Comparison of ENCODE assay signal across 10 mouse cellular contexts in genomic region chr13:98726494-98726893, GRCm38 (mm10). TPM values are rescaled to one million over a fixed set of nuclear protein-coding genes. Genes with fewer than 3 reads are reported as not detected.
DNase-seq lines count a peak whose midpoint lies in the region; ATAC-seq and TF ChIP-seq lines count a peak whose summit lies in the region.
"Had no signal": no experiment of that assay in that cellular context is flagged by ENCODE, and none has a peak within 500 bp of the region (broad histone marks: within the 10 kb centered on the region; RNA-seq: fewer than 3 reads in every experiment).

No protein-coding gene starts in this region.

- H3K4me2 ChIP-seq in heart, embryonic 16.5 days (ENCODE audit: low read depth, low read length): no peak overlapping the region
- H3K4me2 ChIP-seq in midbrain, embryonic 14.5 days (ENCODE audit: low read length): no peak overlapping the region
- H3K4me2 ChIP-seq: heart, embryonic 11.5 days had no signal

- H3K4me1 ChIP-seq in heart, embryonic 16.5 days (ENCODE audit: control insufficient read depth, insufficient read depth, low read length): no peaks in the 10 kb centered on the region
- no peaks in the 10 kb centered on the region for H3K4me1 ChIP-seq in midbrain, embryonic 14.5 days (ENCODE audit: control insufficient read depth, insufficient read depth, low read length)
- H3K4me1 ChIP-seq in midbrain, embryonic 10.5 days: 0 out of 2 replicates have a peak, but pooled peaks cover 2% of the 10 kb centered on the region
- no peaks in the 10 kb centered on the region for H3K4me1 ChIP-seq in bone marrow, adult 2 months (ENCODE audit: control insufficient read depth, insufficient read depth, low read length)

- no peak overlapping the region for H3K9ac ChIP-seq in heart, embryonic 16.5 days (ENCODE audit: low read length)
- no peak overlapping the region for H3K9ac ChIP-seq in midbrain, embryonic 14.5 days (replicated peaks; ENCODE audit: low read length)

- 0 out of 2 replicates have a peak, but pooled peaks have one; percentile 52 for ATAC-seq in heart, embryonic 16.5 days (replicated peaks; ENCODE audit: extremely low read depth, insufficient read depth, low FRiP score)
- no peak for ATAC-seq in midbrain, embryonic 14.5 days (ENCODE audit: low FRiP score, low TSS enrichment)

- no peak for TF ChIP-seq POLR2A in bone marrow, adult 2 months (IDR thresholded peaks at IDR 0.05; ENCODE audit: borderline replicate concordance, control insufficient read depth, low read depth, low read length)

- 0 out of 2 replicates have a peak, but pooled peaks have one; percentile 17 for TF ChIP-seq CTCF in bone marrow, adult 2 months (IDR thresholded peaks at IDR 0.05; ENCODE audit: control insufficient read depth, insufficient read depth, low read length)

- no peak overlapping the region for H3K27ac ChIP-seq in heart, embryonic 16.5 days (ENCODE audit: low read length)
- H3K27ac ChIP-seq in midbrain, embryonic 14.5 days (replicated peaks; ENCODE audit: low read depth, low read length): no peak overlapping the region
- no peak overlapping the region for H3K27ac ChIP-seq in midbrain, embryonic 10.5 days (replicated peaks)
- H3K27ac ChIP-seq in bone marrow, adult 2 months (ENCODE audit: control insufficient read depth, insufficient read depth, low read depth, low read length, poor library complexity): no peak overlapping the region

- no peak for DNase-seq in heart, postnatal 14 days
- DNase-seq in midbrain, embryonic 14.5 days: peak; percentile 63
- no peak for DNase-seq in midbrain, embryonic 10.5 days (ENCODE audit: low spot score)
- peak; percentile 21 for DNase-seq in mesoderm, embryonic 11.5 days (ENCODE audit: low read depth, low spot score)
- no peak for DNase-seq in ovary, postnatal 10 days (ENCODE audit: low spot score)
- DNase-seq in thymus, postnatal 4 days: no peak
- DNase-seq: adrenal gland, postnatal 10 days had no signal

- H3K9me3 ChIP-seq in heart, embryonic 16.5 days (replicated peaks; ENCODE audit: control insufficient read depth, low read length): no peaks in the 10 kb centered on the region
- no peaks in the 10 kb centered on the region for H3K9me3 ChIP-seq in midbrain, embryonic 14.5 days (ENCODE audit: control insufficient read depth, low read length)
- no peaks in the 10 kb centered on the region for H3K9me3 ChIP-seq in midbrain, embryonic 10.5 days (replicated peaks)

- WGBS in heart, embryonic 16.5 days: 59% methylated on average over 4 of the region's 4 CpGs
- WGBS in midbrain, embryonic 14.5 days: 58% methylated on average over 4 of the region's 4 CpGs
- WGBS in midbrain, embryonic 10.5 days: 64% methylated on average over 4 of the region's 4 CpGs
- 56% methylated on average over 4 of the region's 4 CpGs for WGBS in bone marrow, adult 2 months

- intact Hi-C loops in heart, postnatal 14 days (cut with DNase I): no loop called here

- H3K27me3 ChIP-seq in heart, embryonic 16.5 days (ENCODE audit: control insufficient read depth, insufficient read depth, low read length): no peaks in the 10 kb centered on the region
- H3K27me3 ChIP-seq in midbrain, embryonic 14.5 days (ENCODE audit: control insufficient read depth, insufficient read depth, low read length): no peaks in the 10 kb centered on the region
- no peaks in the 10 kb centered on the region for H3K27me3 ChIP-seq in midbrain, embryonic 10.5 days (ENCODE audit: low read depth, poor library complexity, severe bottlenecking)

- no peak overlapping the region for H3K4me3 ChIP-seq in heart, embryonic 16.5 days (ENCODE audit: low read length)
- H3K4me3 ChIP-seq in midbrain, embryonic 14.5 days (replicated peaks; ENCODE audit: low read depth, low read length): no peak overlapping the region
- no peak overlapping the region for H3K4me3 ChIP-seq in midbrain, embryonic 10.5 days
- no peak overlapping the region for H3K4me3 ChIP-seq in bone marrow, adult 2 months (replicated peaks; ENCODE audit: control insufficient read depth, low read depth, low read length)

- peaks cover 31% of the 10 kb centered on the region for H3K36me3 ChIP-seq in heart, embryonic 16.5 days (ENCODE audit: control insufficient read depth, insufficient read depth)
- H3K36me3 ChIP-seq in midbrain, embryonic 14.5 days (ENCODE audit: control insufficient read depth, insufficient read depth, low read length): peaks cover 40% of the 10 kb centered on the region
- peaks cover 73% of the 10 kb centered on the region for H3K36me3 ChIP-seq in midbrain, embryonic 10.5 days

RNA-seq across cellular contexts. Expression of gene Tmem171, which starts 31.9 kb away (rescaled TPM):
- polyA plus RNA-seq in heart, embryonic 16.5 days (2015; fragmentation: Nextera tagmentation; extraction: Ambion mirVana): 1.3 and 3.7 TPM in 2 replicates
- 1 to 10 TPM; 5.0 to 7.0 TPM for total RNA-seq in heart, postnatal 14 days (2021)
- not detected in 2 replicates for polyA plus RNA-seq in midbrain, embryonic 14.5 days (2014; fragmentation: Nextera tagmentation; extraction: Ambion mirVana)
- polyA plus RNA-seq in midbrain, embryonic 10.5 days (2016; fragmentation: Nextera tagmentation; extraction: Ambion mirVana): not detected in 2 replicates
- not detected in 2 replicates for polyA plus RNA-seq in bone marrow, adult 2 months (2011; ENCODE audit: insufficient read depth, insufficient read length, low replicate concordance, missing spikeins)

Comparison
In these comparisons a context has a peak if more than half of its experiments do, and no peak if none do; other contexts are left out.
1. DNase-seq: peak in midbrain, embryonic 14.5 days (single experiment) and mesoderm, embryonic 11.5 days (single experiment); none in heart, postnatal 14 days (0 of 2), midbrain, embryonic 10.5 days (single experiment), ovary, postnatal 10 days (single experiment) and thymus, postnatal 4 days (single experiment).